Mouse (Mus musculus) yolk sac, embryonic 10.5 days (tissue): ENCODE data around the gene Zfp9.

Experiments
- DNase-seq: peaks from one replicate; pipeline ENCODE4 v3.0.0-alpha.2; 2017; ENCODE audit warnings: low spot score

The Zfp9 gene

GRCm38 (mm10) chr6:118478957-118479708, at the start of gene Zfp9:
Zfp9 (minus strand) TSS chr6:118479320.
- peak; percentile 87 for DNase-seq

GRCm38 (mm10) chr6:118520668-118521067, 41.5 kb upstream of the Zfp9 start:
- no peak for DNase-seq

- no peak for DNase-seq
Measured at GRCm38 (mm10) chr6:118513335-118514012, 34.4 kb upstream of the Zfp9 start.

GRCm38 (mm10) chr6:118499010-118499409, 19.9 kb upstream of the Zfp9 start:
- no peak for DNase-seq

GRCm38 (mm10) chr6:118482125-118482524, 3.0 kb upstream of the Zfp9 start:
- DNase-seq = no peak

- peak; percentile 18 for DNase-seq
Measured at GRCm38 (mm10) chr6:118477875-118478785, 990 bp downstream of the Zfp9 start.

- no peak for DNase-seq
Measured at GRCm38 (mm10) chr6:118462069-118462705, 16.9 kb downstream of the Zfp9 start.

- no peak for DNase-seq
Measured at GRCm38 (mm10) chr6:118457726-118458125, 21.4 kb downstream of the Zfp9 start.

- peak; percentile 89 for DNase-seq
Measured at GRCm38 (mm10) chr6:118455042-118455631, 24.0 kb downstream of the Zfp9 start, which contains the start of gene Zfp248. Zfp248 (minus strand) TSS chr6:118455528.

- DNase-seq = no peak
Measured at GRCm38 (mm10) chr6:118454452-118454851, 24.7 kb downstream of the Zfp9 start.

- no peak for DNase-seq
Measured at GRCm38 (mm10) chr6:118431502-118431901, 47.6 kb downstream of the Zfp9 start.

GRCm38 (mm10) chr6:118426666-118427065, 52.5 kb downstream of the Zfp9 start:
- no peak for DNase-seq

GRCm38 (mm10) chr6:118419050-118419920, 59.8 kb downstream of the Zfp9 start, which contains the start of gene Bms1:
Bms1 (minus strand) TSS chr6:118419474.
- peak; percentile 95 for DNase-seq
